ENCODE assay signal across 14 mouse cellular contexts in genomic region chr6:50775637-50776036, GRCm38 (mm10).
DNase-seq lines count a peak whose midpoint lies in the region; ATAC-seq lines count a peak whose summit lies in the region.
"Had no signal": no experiment of that assay in that cellular context is flagged by ENCODE, and none has a peak within 500 bp of the region (broad histone marks: within the 10 kb centered on the region; RNA-seq: fewer than 3 reads in every experiment).

No protein-coding gene starts in this region.

- WGBS in hindbrain, embryonic 10.5 days: 76% methylated on average over 4 of the region's 4 CpGs
- 47% methylated on average over 4 of the region's 4 CpGs for WGBS in midbrain, embryonic 13.5 days

- DNase-seq in left cerebral cortex, postnatal 4 days: peak; percentile 18
- no peak for DNase-seq in left cerebral cortex, adult 9 months (ENCODE audit: low spot score in 2 of 2)
- no peak for DNase-seq in hindbrain, embryonic 10.5 days (ENCODE audit: low spot score)
- no peak for DNase-seq in urinary bladder, adult 18-20 months (ENCODE audit: low spot score in 2 of 2)
- DNase-seq in gastrocnemius, postnatal 36 days: no peak
- DNase-seq in frontal cortex, adult 2 months (ENCODE audit: extremely low spot score in 1 of 2, low spot score in 1 of 2): no peak
- DNase-seq: cerebellum, adult 9-11 months; kidney, postnatal 10 days; lung, embryonic 14.5 days; right cerebral cortex, postnatal 25 days had no signal

- no peaks in the 10 kb centered on the region for H3K9me3 ChIP-seq in hindbrain, embryonic 10.5 days
- H3K9me3 ChIP-seq in midbrain, embryonic 13.5 days: no peaks in the 10 kb centered on the region
- H3K9me3 ChIP-seq: embryonic facial prominence, embryonic 15.5 days; limb, embryonic 15.5 days; megakaryocyte, embryonic 14.5 days had no signal

- H3K36me3 ChIP-seq in hindbrain, embryonic 10.5 days: no peaks in the 10 kb centered on the region
- no peaks in the 10 kb centered on the region for H3K36me3 ChIP-seq in midbrain, embryonic 13.5 days
- H3K36me3 ChIP-seq: embryonic facial prominence, embryonic 15.5 days; limb, embryonic 15.5 days had no signal

- intact Hi-C loops in left cerebral cortex, postnatal 4 days (cut with DNase I): no loop called here
- intact Hi-C loops in gastrocnemius, postnatal 36 days (cut with DNase I): no loop called here

- H3K27me3 ChIP-seq in hindbrain, embryonic 10.5 days (ENCODE audit: insufficient read depth, poor library complexity, severe bottlenecking): no peaks in the 10 kb centered on the region
- H3K27me3 ChIP-seq in midbrain, embryonic 13.5 days: no peaks in the 10 kb centered on the region
- H3K27me3 ChIP-seq: embryonic facial prominence, embryonic 15.5 days; limb, embryonic 15.5 days had no signal

- H3K9ac ChIP-seq in midbrain, embryonic 13.5 days (replicated peaks): no peak overlapping the region
- H3K9ac ChIP-seq: embryonic facial prominence, embryonic 15.5 days; limb, embryonic 15.5 days; lung, embryonic 14.5 days had no signal

- no peak for ATAC-seq in midbrain, embryonic 13.5 days

- peak overlapping the region; percentile 88 for H3K27ac ChIP-seq in hindbrain, embryonic 10.5 days
- H3K27ac ChIP-seq in midbrain, embryonic 13.5 days: peak overlapping the region; percentile 98
- H3K27ac ChIP-seq: embryonic facial prominence, embryonic 15.5 days; limb, embryonic 15.5 days had no signal

- H3K4me3 ChIP-seq in hindbrain, embryonic 10.5 days: no peak overlapping the region
- no peak overlapping the region for H3K4me3 ChIP-seq in midbrain, embryonic 13.5 days (replicated peaks)
- H3K4me3 ChIP-seq: embryonic facial prominence, embryonic 15.5 days; limb, embryonic 15.5 days; megakaryocyte, embryonic 14.5 days had no signal

- no peak overlapping the region for H3K4me2 ChIP-seq in midbrain, embryonic 13.5 days (replicated peaks)
- H3K4me2 ChIP-seq: embryonic facial prominence, embryonic 15.5 days; limb, embryonic 15.5 days; lung, embryonic 14.5 days had no signal

- peaks cover 41% of the 10 kb centered on the region for H3K4me1 ChIP-seq in hindbrain, embryonic 10.5 days (replicated peaks)
- peaks cover 37% of the 10 kb centered on the region for H3K4me1 ChIP-seq in midbrain, embryonic 13.5 days (replicated peaks)
- H3K4me1 ChIP-seq: megakaryocyte, embryonic 14.5 days had no signal
